Mouse (Mus musculus): ENCODE results near the gene Alox5ap. TPM values are rescaled to one million over a fixed set of nuclear protein-coding genes. Genes with fewer than 3 reads are reported as not detected.
A peak's percentile ranks its signal among the peaks of the same experiment; 100 is the strongest.

Alox5ap gene
- polyA plus RNA-seq, 1 experiment, result 67.4 TPM

DNA sequence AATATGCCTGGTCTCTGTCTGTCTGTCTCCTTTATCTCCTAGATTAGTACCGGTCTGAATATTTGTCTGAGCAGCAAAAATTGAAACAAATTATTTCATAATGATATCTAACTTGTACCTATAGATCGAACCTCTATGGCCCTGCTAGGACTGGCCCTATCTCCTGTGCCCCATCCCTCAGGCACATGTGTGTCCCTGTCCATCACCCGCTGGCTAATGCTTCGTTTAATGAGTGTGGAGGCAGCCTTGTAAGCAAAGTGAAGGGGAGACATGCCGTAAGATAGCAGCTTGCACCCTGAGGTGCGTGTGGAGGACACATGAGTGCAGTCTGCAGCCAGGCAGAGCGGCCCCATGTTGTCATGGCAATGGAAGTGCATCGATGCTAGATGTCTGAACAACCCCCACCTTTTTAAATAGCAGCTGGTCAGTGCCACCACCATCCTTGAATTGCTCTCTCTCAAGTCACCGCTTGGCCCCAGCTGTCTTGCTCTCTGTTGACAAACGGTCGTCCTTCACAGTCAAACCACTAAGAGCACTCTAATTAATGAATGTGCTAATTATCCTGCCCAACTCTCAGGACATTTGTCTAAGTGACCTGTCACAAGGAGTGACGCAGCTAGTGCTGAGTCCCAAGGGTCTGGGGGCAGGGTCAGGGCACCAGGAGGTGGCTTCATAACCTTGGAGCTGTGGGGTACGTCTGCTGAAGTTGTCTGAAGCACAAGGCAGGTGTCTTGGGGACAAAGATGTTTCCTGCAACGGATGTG, 6.9 kb upstream of the Alox5ap start:
- no peaks in the 10 kb centered on the region for H3K27me3 ChIP-seq (ENCODE audit: control insufficient read depth, insufficient read depth, low read length)
- DNase-seq (ENCODE audit: low read depth in 1 of 2, low spot score in 2 of 2), result no peak
- no peaks in the 10 kb centered on the region for H3K4me1 ChIP-seq (ENCODE audit: control insufficient read depth, insufficient read depth, insufficient read length)
- H3K36me3 ChIP-seq (ENCODE audit: control insufficient read depth, insufficient read depth, low read length), result no peaks in the 10 kb centered on the region
- TF ChIP-seq POLR2A (IDR thresholded peaks at IDR 0.05; ENCODE audit: low read depth, low read length), result no peak
- no peak for TF ChIP-seq CTCF (IDR thresholded peaks at IDR 0.05; ENCODE audit: extremely low read depth, insufficient read depth, insufficient read length, insufficient replicate concordance)
- H3K27ac ChIP-seq (ENCODE audit: insufficient read depth, low read length), result no peak overlapping the region
- WGBS, result 78% methylated on average over 14 of the region's 14 CpGs
- H3K4me3 ChIP-seq (ENCODE audit: extremely low read depth, insufficient read depth, insufficient read length), result no peak overlapping the region

DNA sequence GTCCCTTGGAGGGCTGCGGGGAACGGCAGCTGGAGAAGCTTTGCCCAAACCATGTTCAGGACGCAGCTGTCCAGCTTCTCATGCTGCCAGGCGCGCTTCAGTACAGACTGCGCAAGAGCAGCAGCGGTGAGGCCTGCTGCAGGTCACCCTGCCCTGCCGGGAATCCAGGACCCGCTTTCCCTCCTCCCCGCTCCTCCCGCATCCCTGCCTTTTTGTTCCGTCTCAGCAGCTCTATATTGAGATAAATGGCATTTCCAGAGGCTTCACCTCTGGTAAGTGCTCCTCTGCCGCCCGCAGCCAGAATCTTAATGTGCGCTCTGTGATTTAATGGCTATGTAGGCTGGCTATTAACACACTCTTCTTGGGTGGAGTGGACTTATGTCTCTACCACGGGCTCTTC, 5.5 kb upstream of the Alox5ap start:
- Histone ChIP-seq H3K27ac (ENCODE audit: insufficient read depth, low read length) (no peak overlapping the region), H3K4me1 (ENCODE audit: control insufficient read depth, insufficient read depth, insufficient read length) (no peaks in the 10 kb centered on the region), H3K4me3 (ENCODE audit: extremely low read depth, insufficient read depth, insufficient read length) (no peak overlapping the region), H3K27me3 (ENCODE audit: control insufficient read depth, insufficient read depth, low read length) (no peaks in the 10 kb centered on the region), H3K36me3 (ENCODE audit: control insufficient read depth, insufficient read depth, low read length) (no peaks in the 10 kb centered on the region)
- TF ChIP-seq CTCF (IDR thresholded peaks at IDR 0.05; ENCODE audit: extremely low read depth, insufficient read depth, insufficient read length, insufficient replicate concordance), result no peak
- DNase-seq (ENCODE audit: low read depth in 1 of 2, low spot score in 2 of 2), result no peak
- WGBS, result 94% methylated on average over 16 of the region's 16 CpGs

DNA sequence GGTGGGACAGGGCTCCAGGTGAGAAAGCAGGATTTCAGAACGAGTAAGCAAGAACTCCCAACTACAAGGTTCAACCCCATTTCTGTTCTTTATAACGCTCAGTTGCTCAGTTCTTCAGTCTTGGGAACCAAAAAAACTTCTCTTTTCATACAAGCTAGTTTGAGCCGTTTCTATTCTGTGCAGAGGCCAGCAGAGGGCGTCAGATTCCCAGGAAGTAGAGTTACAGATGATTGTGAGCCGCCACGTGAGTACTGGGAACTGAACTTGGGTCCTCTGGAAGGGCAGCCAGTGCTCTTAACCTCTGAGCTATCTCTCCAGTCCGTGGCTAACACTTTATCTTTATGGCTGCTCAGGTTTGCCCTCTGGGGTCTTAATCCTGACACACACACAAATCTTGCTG, 3.1 kb upstream of the Alox5ap start:
- Histone ChIP-seq H3K27me3 (ENCODE audit: control insufficient read depth, insufficient read depth, low read length) (no peaks in the 10 kb centered on the region), H3K27ac (ENCODE audit: insufficient read depth, low read length) (no peak overlapping the region), H3K4me1 (ENCODE audit: control insufficient read depth, insufficient read depth, insufficient read length) (peaks cover 10% of the 10 kb centered on the region; the same call in 1 of the 2 replicates), H3K36me3 (ENCODE audit: control insufficient read depth, insufficient read depth, low read length) (no peaks in the 10 kb centered on the region), H3K4me3 (ENCODE audit: extremely low read depth, insufficient read depth, insufficient read length) (no peak overlapping the region)
- no peak for DNase-seq (ENCODE audit: low read depth in 1 of 2, low spot score in 2 of 2)
- 91% methylated on average over 7 of the region's 7 CpGs for WGBS
- TF ChIP-seq CTCF (IDR thresholded peaks at IDR 0.05; ENCODE audit: extremely low read depth, insufficient read depth, insufficient read length, insufficient replicate concordance), result no peak
- no peak for TF ChIP-seq POLR2A (IDR thresholded peaks at IDR 0.05; ENCODE audit: low read depth, low read length)

DNA sequence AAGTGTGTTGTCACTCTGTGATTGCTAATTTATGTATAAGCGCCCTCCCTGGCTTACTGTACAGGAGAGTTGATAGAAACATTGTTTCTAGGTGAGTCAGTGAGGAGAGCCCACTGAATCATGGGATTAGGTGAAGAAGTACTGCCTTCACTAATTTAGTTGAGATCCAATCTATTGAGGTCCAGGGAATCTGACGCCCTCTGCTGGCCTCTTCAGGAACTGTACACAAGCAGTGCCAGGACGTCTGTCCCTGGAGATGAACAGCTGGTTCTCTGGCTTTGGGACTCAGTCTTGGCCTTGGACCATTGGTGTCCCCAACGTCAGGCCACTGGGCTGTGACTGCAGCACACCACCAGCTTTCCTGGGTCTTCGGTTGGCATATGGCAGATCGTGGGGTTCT, 2.7 kb upstream of the Alox5ap start:
- Histone ChIP-seq H3K27me3 (ENCODE audit: control insufficient read depth, insufficient read depth, low read length) (no peaks in the 10 kb centered on the region), H3K27ac (ENCODE audit: insufficient read depth, low read length) (no peak overlapping the region), H3K4me3 (ENCODE audit: extremely low read depth, insufficient read depth, insufficient read length) (no peak overlapping the region), H3K36me3 (ENCODE audit: control insufficient read depth, insufficient read depth, low read length) (no peaks in the 10 kb centered on the region), H3K4me1 (ENCODE audit: control insufficient read depth, insufficient read depth, insufficient read length) (peaks cover 12% of the 10 kb centered on the region; the same call in 1 of the 2 replicates)
- DNase-seq (ENCODE audit: low read depth in 1 of 2, low spot score in 2 of 2), result peak in 1 of 2 experiments; percentile 40
- 77% methylated on average over 6 of the region's 6 CpGs for WGBS
- TF ChIP-seq CTCF (IDR thresholded peaks at IDR 0.05; ENCODE audit: extremely low read depth, insufficient read depth, insufficient read length, insufficient replicate concordance) (peak; percentile 41; the same call in 1 of the 2 replicates), POLR2A (IDR thresholded peaks at IDR 0.05; ENCODE audit: low read depth, low read length) (no peak)

DNA sequence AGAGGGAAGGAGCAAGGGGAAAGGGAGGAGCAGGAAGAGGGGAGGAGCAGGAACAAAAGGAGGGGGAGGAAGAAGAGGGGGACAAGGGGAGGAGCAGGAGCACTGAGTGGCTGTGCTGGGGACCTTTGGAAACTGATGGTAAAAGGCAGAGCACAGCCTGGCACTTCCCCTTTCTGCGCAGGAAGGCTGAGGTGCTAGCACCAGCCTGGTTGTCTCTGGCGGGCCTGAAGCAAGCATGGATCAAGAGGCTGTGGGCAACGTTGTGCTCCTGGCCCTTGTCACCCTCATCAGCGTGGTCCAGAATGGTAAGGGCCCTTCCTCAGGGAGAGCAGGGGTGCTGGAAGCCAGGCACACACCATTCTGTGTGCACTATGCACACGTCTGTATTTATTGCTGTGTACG, 312 bp downstream of the Alox5ap start:
- peak in 1 of 2 experiments; percentile 41 for DNase-seq (ENCODE audit: low read depth in 1 of 2, low spot score in 2 of 2)
- Histone ChIP-seq H3K36me3 (ENCODE audit: control insufficient read depth, insufficient read depth, low read length) (no peaks in the 10 kb centered on the region), H3K27me3 (ENCODE audit: control insufficient read depth, insufficient read depth, low read length) (no peaks in the 10 kb centered on the region), H3K27ac (ENCODE audit: insufficient read depth, low read length) (peak overlapping the region; percentile 26), H3K4me3 (ENCODE audit: extremely low read depth, insufficient read depth, insufficient read length) (peak overlapping the region; percentile 52; the same call in 1 of the 2 replicates), H3K4me1 (ENCODE audit: control insufficient read depth, insufficient read depth, insufficient read length) (peaks cover 21% of the 10 kb centered on the region; the same call in 1 of the 2 replicates)
- WGBS, result 13% methylated on average over 6 of the region's 6 CpGs
- TF ChIP-seq POLR2A (IDR thresholded peaks at IDR 0.05; ENCODE audit: low read depth, low read length), result no peak
- TF ChIP-seq CTCF (IDR thresholded peaks at IDR 0.05; ENCODE audit: extremely low read depth, insufficient read depth, insufficient read length, insufficient replicate concordance), result no peak

DNA sequence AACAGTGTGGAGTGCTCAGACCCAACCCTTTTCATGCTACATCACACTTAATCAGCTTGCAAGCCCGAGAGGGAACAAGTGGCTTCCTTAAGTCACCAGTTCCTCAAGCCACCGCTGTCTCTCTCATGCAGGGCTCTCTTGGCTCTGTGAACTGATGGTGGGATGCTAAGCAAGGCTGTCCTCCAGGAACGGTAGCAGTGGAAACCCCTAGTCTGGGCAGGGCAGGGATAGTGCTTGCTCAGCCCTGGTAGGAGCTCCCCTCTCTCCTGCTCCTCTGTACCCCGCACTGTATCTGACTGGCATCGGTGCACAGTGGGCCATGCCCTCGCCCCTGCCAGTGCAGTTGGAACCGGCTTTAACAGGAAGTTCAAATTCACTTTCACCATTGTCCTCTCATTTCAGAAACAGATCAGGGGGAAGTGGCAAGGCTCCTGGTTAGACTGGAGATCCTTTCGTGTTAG, 2.2 kb downstream of the Alox5ap start:
- H3K4me1 ChIP-seq (ENCODE audit: control insufficient read depth, insufficient read depth, insufficient read length), result peaks cover 21% of the 10 kb centered on the region; the same call in 1 of the 2 replicates
- no peak for TF ChIP-seq CTCF (IDR thresholded peaks at IDR 0.05; ENCODE audit: extremely low read depth, insufficient read depth, insufficient read length, insufficient replicate concordance)
- TF ChIP-seq POLR2A (IDR thresholded peaks at IDR 0.05; ENCODE audit: low read depth, low read length), result no peak
- DNase-seq (ENCODE audit: low read depth in 1 of 2, low spot score in 2 of 2), result no peak
- H3K36me3 ChIP-seq (ENCODE audit: control insufficient read depth, insufficient read depth, low read length), result no peaks in the 10 kb centered on the region
- no peaks in the 10 kb centered on the region for H3K27me3 ChIP-seq (ENCODE audit: control insufficient read depth, insufficient read depth, low read length)
- peak overlapping the region; percentile 40 for H3K27ac ChIP-seq (ENCODE audit: insufficient read depth, low read length)
- H3K4me3 ChIP-seq (ENCODE audit: extremely low read depth, insufficient read depth, insufficient read length), result peak overlapping the region; percentile 15; the same call in 1 of the 2 replicates
- WGBS, result 13% methylated on average over 8 of the region's 8 CpGs

DNA sequence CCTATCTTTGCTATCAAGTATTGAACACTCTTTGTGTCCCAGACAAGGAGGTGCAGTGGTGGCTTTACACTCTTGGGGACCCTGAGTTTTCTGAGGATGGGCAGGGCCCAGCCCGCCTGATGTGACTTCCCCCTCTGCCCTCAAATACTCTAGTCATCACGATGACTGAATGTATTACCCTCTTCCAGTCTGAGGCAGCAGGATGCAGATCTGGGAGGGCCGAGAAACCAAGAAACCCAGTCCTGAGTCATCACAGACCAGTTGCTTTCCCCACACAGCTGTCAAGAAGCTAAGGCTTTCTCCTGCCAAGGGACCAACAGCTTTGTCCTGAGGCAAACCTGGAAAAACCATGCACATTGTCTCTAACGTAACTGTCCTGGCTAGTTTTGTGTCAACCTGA, 2.9 kb downstream of the Alox5ap start:
- Histone ChIP-seq H3K27ac (ENCODE audit: insufficient read depth, low read length) (peak overlapping the region; percentile 39; the same call in 1 of the 2 replicates), H3K4me3 (ENCODE audit: extremely low read depth, insufficient read depth, insufficient read length) (no peak overlapping the region), H3K4me1 (ENCODE audit: control insufficient read depth, insufficient read depth, insufficient read length) (peaks cover 21% of the 10 kb centered on the region; the same call in 1 of the 2 replicates), H3K27me3 (ENCODE audit: control insufficient read depth, insufficient read depth, low read length) (no peaks in the 10 kb centered on the region), H3K36me3 (ENCODE audit: control insufficient read depth, insufficient read depth, low read length) (no peaks in the 10 kb centered on the region)
- TF ChIP-seq POLR2A (IDR thresholded peaks at IDR 0.05; ENCODE audit: low read depth, low read length), result no peak
- no peak for TF ChIP-seq CTCF (IDR thresholded peaks at IDR 0.05; ENCODE audit: extremely low read depth, insufficient read depth, insufficient read length, insufficient replicate concordance)
- DNase-seq (ENCODE audit: low read depth in 1 of 2, low spot score in 2 of 2), result no peak
- 47% methylated on average over 4 of the region's 4 CpGs for WGBS

Measured in spleen, adult 2 months (tissue).